Mouse (Mus musculus): ENCODE measurements around the gene Scn3a.
"Not testable (repeated sequence)": the region's sequence is repeated elsewhere in the genome, so short reads cannot be mapped to it uniquely, and the experiment has no call there.

Scn3a gene

GRCm38 (mm10) chr2:65483434-65483833, 84.0 kb downstream of the Scn3a start:
- no peak for DNase-seq (ENCODE audit: low spot score in 2 of 2)

GRCm38 (mm10) chr2:65481007-65481672, 86.3 kb downstream of the Scn3a start:
- no peak for DNase-seq (ENCODE audit: low spot score in 2 of 2)

DNA sequence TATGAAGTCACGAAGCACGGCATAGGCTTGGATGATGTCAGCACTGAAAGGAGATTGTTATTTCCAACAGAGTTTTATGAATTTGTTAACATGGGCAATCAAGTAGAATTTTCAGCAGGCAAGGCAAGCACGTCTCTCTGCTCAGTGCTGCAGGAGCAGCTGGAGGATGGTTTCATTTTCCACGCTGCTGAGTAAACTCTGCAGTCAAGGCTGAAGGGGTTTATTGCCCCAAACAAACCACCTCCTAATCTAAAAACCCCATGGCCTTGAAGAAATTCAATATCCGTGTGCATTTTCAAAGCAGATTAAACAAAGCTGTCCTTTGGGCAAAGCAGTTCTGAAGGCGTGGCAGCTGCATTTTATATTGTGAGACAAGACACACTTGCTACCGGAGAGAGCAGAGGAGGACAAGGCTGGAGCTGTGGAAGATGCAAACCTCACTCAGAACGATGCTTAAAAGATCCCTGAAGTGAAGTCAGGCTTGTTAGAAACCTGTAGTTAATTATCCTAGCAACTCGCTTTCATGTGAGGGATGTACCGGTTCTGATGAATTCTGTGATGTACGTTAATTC, 96.0 kb downstream of the Scn3a start:
- no peak for DNase-seq (ENCODE audit: low spot score in 2 of 2)

GRCm38 (mm10) chr2:65465694-65466093, 101.7 kb downstream of the Scn3a start:
- no peak for DNase-seq (ENCODE audit: low spot score in 2 of 2)

- no peak for DNase-seq (ENCODE audit: low spot score in 2 of 2)
Measured at GRCm38 (mm10) chr2:65453763-65454162, 113.7 kb downstream of the Scn3a start.

DNA sequence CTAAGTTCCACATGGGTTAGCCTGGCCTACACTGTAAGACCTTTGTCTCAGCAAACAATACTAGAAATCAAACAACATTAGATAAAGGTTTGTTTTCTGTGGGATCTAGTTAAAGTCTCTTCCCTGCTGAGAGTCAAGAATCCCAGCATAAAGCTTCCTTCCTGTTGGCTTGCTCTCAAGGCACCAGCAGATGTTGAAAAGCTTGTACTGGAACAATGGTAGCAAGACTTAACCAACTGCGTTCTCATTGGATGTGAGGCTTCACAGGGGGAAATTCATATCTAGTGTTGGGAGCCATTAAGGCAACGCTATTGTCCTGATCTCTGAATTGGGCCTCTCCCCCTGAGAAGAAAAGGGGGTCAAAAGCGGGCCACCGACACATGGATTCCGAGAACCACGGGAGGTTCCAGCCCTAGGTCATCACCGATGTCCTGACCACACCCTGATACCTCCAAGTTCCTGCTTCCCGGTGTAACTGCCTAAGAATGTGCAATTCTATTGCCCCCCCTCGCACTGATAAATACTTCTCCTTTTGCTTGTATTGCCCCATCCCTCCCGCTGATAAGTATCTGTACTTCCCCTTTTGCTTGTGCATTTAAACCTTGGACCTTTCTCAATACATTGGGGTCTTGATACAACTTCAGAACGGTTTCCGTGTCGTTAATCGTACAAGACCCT, 115.9 kb downstream of the Scn3a start:
- DNase-seq (ENCODE audit: low spot score in 2 of 2) = not testable (repeated sequence)

- no peak for DNase-seq (ENCODE audit: low spot score in 2 of 2)
Measured at GRCm38 (mm10) chr2:65450449-65451360, 116.7 kb downstream of the Scn3a start.

DNA sequence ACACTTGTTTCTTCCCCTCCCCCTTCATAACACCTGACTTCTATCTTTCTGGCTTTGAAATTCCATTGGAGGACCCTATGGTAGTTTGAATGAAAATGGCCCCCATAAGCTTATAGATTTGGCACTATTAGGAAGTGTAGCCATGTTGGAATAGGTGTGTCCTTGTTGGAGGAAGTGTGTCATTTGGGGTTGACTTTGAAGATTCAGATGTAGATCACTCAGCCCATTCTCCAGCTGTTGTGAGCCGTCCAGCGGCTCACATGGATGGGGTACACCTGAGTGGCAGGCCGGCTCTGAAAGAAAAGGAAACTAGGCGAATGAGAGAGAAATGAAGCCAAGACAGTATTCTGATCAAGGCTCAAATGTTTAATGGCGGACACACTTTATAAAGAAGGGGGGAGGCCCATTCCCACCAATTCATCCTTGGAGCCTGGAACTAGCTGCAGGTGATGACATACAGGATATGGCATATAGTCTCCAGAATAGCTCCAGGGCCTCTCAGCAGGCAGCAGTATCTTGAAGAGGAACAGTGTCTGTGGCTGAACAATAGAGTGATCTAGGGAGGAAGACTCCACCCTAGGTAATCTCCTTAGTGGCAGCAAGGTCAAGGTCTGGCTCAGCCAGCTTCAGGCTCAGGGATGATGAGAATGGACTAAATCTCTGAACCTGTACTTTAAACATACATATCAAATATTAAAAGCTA, 118.2 kb downstream of the Scn3a start:
- no peak for DNase-seq (ENCODE audit: low spot score in 2 of 2)

DNA sequence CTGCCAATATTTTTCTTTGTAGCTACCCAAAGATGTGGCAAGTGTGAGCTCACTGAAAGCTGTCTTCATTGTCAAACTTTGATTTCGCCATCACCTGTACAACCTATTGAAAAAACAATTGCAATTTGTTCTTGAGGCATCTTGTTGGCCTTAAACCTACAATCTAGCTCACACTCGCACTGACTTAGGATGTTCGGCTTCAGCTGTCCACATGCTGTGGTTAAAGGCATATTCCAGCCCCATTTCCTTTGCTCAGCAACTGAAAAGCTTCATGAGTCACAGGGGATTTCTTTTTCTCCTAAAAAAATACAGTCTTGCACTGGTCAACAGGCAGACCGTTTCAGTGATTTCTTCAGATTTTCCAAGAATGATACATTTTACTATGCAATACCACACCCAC, 124.3 kb downstream of the Scn3a start:
- no peak for DNase-seq (ENCODE audit: low spot score in 2 of 2)

DNA sequence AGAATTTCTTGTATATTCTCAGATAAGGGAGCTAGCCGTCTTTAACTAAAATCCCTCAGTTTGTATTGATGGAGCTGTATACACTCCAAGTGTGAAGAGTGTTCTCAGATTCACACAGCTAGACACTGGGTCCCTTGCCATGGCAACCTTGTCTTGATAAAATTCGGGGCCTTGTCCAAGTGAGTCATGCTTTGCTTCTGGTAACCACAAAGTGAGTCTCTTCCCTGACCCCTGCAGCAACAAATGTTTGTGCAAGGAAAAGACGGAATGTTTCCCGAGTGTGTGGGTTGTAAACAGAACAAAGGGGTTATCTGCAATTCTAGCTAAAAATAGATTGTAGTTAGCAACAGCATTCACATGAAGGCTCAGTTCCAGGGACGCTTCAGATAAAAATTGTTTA, 125.9 kb downstream of the Scn3a start:
- DNase-seq (ENCODE audit: low spot score in 2 of 2) = no peak

GRCm38 (mm10) chr2:65441110-65441509, 126.3 kb downstream of the Scn3a start:
- no peak for DNase-seq (ENCODE audit: low spot score in 2 of 2)

DNA sequence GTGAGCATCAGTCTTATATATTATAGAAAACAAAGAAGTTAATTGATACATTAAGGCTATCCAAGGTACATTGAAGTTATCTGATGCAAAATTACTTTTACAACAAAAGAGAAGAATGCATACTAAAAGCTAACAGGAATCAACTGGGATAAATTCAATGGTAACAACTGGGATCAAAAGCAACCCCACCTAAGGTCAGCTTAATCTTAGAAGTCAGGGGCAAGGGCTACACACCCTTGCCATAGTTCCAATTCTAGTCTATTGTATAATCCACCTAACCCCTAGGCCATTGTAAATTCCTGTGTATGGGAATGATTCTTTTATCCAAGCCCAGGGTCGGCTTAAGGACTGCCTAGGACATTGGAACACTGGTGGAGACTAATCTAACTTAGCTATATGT, 130.5 kb downstream of the Scn3a start:
- DNase-seq (ENCODE audit: low spot score in 2 of 2) = no peak

- DNase-seq (ENCODE audit: low spot score in 2 of 2) = no peak
Measured at GRCm38 (mm10) chr2:65423501-65423900, 143.9 kb downstream of the Scn3a start.

DNA sequence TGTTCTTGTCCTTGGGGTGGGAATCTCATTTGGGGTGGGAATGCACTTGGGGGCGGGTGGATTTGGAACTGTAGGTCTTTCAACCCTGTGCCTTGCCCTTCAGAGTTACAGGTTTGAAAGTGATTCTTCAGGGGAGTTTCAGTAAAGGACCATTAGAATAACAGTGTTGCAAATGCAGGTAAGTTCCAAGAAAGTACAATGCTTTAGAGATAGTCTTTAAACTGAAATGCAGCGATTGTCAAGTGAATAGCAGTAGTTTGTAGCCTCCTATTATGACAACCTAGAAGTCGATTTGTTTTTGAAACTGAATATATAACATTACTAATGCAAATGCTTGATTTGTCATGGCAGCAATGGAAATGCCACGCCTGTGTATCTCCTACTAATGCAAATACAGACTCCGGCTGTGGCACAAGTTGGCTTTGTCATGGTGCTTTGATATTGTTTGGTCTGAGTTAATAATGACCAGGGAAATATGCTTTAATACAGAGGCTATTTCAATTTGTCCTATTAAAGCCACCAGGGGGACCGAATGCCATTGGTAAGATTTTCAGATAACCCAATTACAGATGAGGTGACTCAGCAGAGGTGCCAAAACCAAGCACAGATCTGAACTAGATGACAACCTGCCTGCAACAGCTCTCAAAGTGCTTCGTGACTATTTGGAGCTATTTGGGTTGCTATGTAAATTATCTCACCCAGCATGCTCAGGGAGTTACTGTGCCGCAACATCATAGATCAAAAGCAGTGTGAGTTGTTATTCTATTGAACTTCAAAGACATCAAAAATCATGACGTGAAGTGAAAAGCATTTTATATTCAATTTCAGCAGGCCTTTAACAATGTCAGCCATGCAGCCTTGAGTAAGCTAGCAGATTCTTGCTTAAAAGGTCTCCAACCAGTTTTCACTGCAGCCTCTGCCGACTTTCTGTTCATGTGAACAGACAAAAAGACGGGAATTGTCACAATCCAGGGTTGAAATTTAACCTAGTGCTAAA, 145.9 kb downstream of the Scn3a start:
- no peak for DNase-seq (ENCODE audit: low spot score in 2 of 2)

DNA sequence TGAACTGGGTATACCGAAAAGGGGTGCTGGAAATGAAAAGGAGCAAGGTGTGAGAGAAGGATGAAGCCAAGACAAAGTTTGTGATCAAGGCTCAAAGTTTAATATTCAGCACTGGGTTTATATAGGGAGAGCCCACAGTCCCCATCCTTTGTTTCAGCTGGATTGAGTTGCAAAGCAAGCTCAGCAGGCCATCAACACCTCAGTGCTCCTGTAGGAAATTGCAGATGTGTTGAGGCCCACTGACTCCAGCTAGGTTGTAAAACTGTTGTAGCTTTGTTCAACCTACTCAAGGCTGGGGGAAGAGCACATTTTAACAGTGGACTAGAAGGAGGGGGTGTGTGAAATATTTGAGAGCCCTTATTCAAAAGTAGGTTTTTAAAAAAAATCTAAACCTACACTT, 148.8 kb downstream of the Scn3a start:
- no peak for DNase-seq (ENCODE audit: low spot score in 2 of 2)

GRCm38 (mm10) chr2:65416535-65416934, 150.9 kb downstream of the Scn3a start:
- no peak for DNase-seq (ENCODE audit: low spot score in 2 of 2)

GRCm38 (mm10) chr2:65415294-65415693, 152.1 kb downstream of the Scn3a start:
- DNase-seq (ENCODE audit: low spot score in 2 of 2) = no peak

- no peak for DNase-seq (ENCODE audit: low spot score in 2 of 2)
Measured at GRCm38 (mm10) chr2:65414806-65415281, 152.6 kb downstream of the Scn3a start.

GRCm38 (mm10) chr2:65414237-65414636, 153.2 kb downstream of the Scn3a start:
- peak in 1 of 2 experiments; percentile 19 for DNase-seq (ENCODE audit: low spot score in 2 of 2)

GRCm38 (mm10) chr2:65413746-65414145, 153.7 kb downstream of the Scn3a start:
- no peak for DNase-seq (ENCODE audit: low spot score in 2 of 2)
